Mouse (Mus musculus) macrophage (primary cell): Measurements from ENCODE around the gene Smad3. TPM values are rescaled to one million over a fixed set of nuclear protein-coding genes. Genes with fewer than 3 reads are reported as not detected.

ENCODE experiments used
- H3K27ac ChIP-seq: fragments of 350-480 bp; formaldehyde crosslinking; 2 replicates; pipeline ENCODE4 v1.9.0; 2021
- H3K36me3 ChIP-seq: fragments of 350-480 bp; formaldehyde crosslinking; 2 replicates; pipeline ENCODE4 v1.9.0; 2021; ENCODE audit errors: inconsistent target
- H3K4me3 ChIP-seq: fragments of 350-480 bp; formaldehyde crosslinking; 2 replicates; pipeline ENCODE4 v1.9.0; 2021; ENCODE audit errors: inconsistent target
- H3K79me2 ChIP-seq: fragments of 350-480 bp; formaldehyde crosslinking; 2 replicates; pipeline ENCODE4 v1.9.0; 2021; ENCODE audit errors: inconsistent target
- WGBS: methylation state at CpG from one replicate; pipeline ENCODE4 v1.1.7; 2026; ENCODE audit warnings: inconsistent platforms; ENCODE audit not compliant: missing documents; 5-methylcytosine and 5-hydroxymethylcytosine counted together
- polyA plus RNA-seq: library from polyadenylated mRNA; stranded (reverse); fragments of 250-400 nt; gene quantifications from 3 replicates; pipeline ENCODE4 v1.2.4, GENCODE M21; 2018; ENCODE audit warnings: inconsistent platforms

Smad3 gene
- polyA plus RNA-seq, 1 experiment from 2014 or later = 14.5 TPM

- Histone ChIP-seq H3K79me2 (no peaks in the 10 kb centered on the region), H3K4me3 (no peak overlapping the region), H3K27ac (no peak overlapping the region), H3K36me3 (0 out of 2 replicates have a peak, but pooled peaks cover 4% of the 10 kb centered on the region)
- WGBS = 100% methylated on average over 1 of the region's 1 CpGs
These were observed 89.2 kb downstream of the Smad3 start for GRCm38 (mm10) chr9:63668621-63669020.

- no peaks in the 10 kb centered on the region for H3K79me2 ChIP-seq
- H3K36me3 ChIP-seq = 0 out of 2 replicates have a peak, but pooled peaks cover 4% of the 10 kb centered on the region
- H3K4me3 ChIP-seq = no peak overlapping the region
- H3K27ac ChIP-seq = no peak overlapping the region
- WGBS = 94% methylated on average over 8 of the region's 8 CpGs
These were observed 90.4 kb downstream of the Smad3 start for GRCm38 (mm10) chr9:63667373-63667724.

GRCm38 (mm10) chr9:63666612-63667372 lies 91.0 kb downstream of the Smad3 start:
- no peak overlapping the region for H3K4me3 ChIP-seq
- WGBS = 95% methylated on average over 18 of the region's 18 CpGs
- 0 out of 2 replicates have a peak, but pooled peaks cover 4% of the 10 kb centered on the region for H3K36me3 ChIP-seq
- no peak overlapping the region for H3K27ac ChIP-seq
- H3K79me2 ChIP-seq = no peaks in the 10 kb centered on the region

- 88% methylated on average over 13 of the region's 13 CpGs for WGBS
- Histone ChIP-seq H3K79me2 (no peaks in the 10 kb centered on the region), H3K27ac (no peak overlapping the region), H3K4me3 (no peak overlapping the region), H3K36me3 (0 out of 2 replicates have a peak, but pooled peaks cover 4% of the 10 kb centered on the region)
These were observed 92.8 kb downstream of the Smad3 start for GRCm38 (mm10) chr9:63664792-63665646.

GRCm38 (mm10) chr9:63664300-63664745 lies 93.5 kb downstream of the Smad3 start:
- H3K36me3 ChIP-seq = 0 out of 2 replicates have a peak, but pooled peaks cover 4% of the 10 kb centered on the region
- H3K79me2 ChIP-seq = no peaks in the 10 kb centered on the region
- no peak overlapping the region for H3K4me3 ChIP-seq
- 81% methylated on average over 2 of the region's 2 CpGs for WGBS
- H3K27ac ChIP-seq = no peak overlapping the region

- whole genome bisulfite sequencing = 97% methylated on average over 10 of the region's 10 CpGs
- Histone ChIP-seq H3K79me2 (no peaks in the 10 kb centered on the region), H3K27ac (no peak overlapping the region), H3K4me3 (no peak overlapping the region), H3K36me3 (0 out of 2 replicates have a peak, but pooled peaks cover 4% of the 10 kb centered on the region)
These were observed 94.6 kb downstream of the Smad3 start for GRCm38 (mm10) chr9:63663222-63663621.

GRCm38 (mm10) chr9:63662759-63663158 lies 95.0 kb downstream of the Smad3 start:
- 0 out of 2 replicates have a peak, but pooled peaks cover 4% of the 10 kb centered on the region for H3K36me3 ChIP-seq
- WGBS = 98% methylated on average over 7 of the region's 7 CpGs

GRCm38 (mm10) chr9:63660691-63661090 lies 97.1 kb downstream of the Smad3 start:
- Histone ChIP-seq H3K79me2 (no peaks in the 10 kb centered on the region), H3K36me3 (no peaks in the 10 kb centered on the region), H3K4me3 (no peak overlapping the region), H3K27ac (no peak overlapping the region)
- WGBS = 100% methylated on average over 3 of the region's 3 CpGs

More at GRCm38 (mm10) chr9:63662759-63663158, 95.0 kb downstream of the Smad3 start:
- no peak overlapping the region for H3K27ac ChIP-seq
- no peaks in the 10 kb centered on the region for H3K79me2 ChIP-seq
- no peak overlapping the region for H3K4me3 ChIP-seq

GRCm38 (mm10) chr9:63660061-63660460 lies 97.7 kb downstream of the Smad3 start:
- Histone ChIP-seq H3K36me3 (no peaks in the 10 kb centered on the region), H3K4me3 (no peak overlapping the region), H3K27ac (no peak overlapping the region), H3K79me2 (no peaks in the 10 kb centered on the region)
- 89% methylated on average over 4 of the region's 4 CpGs for WGBS

GRCm38 (mm10) chr9:63658970-63659371 lies 98.8 kb downstream of the Smad3 start:
- Histone ChIP-seq H3K27ac (no peak overlapping the region), H3K36me3 (no peaks in the 10 kb centered on the region), H3K79me2 (no peaks in the 10 kb centered on the region), H3K4me3 (no peak overlapping the region)
- WGBS = 96% methylated on average over 5 of the region's 5 CpGs

- H3K4me3 ChIP-seq = no peak overlapping the region
These were observed 99.4 kb downstream of the Smad3 start for GRCm38 (mm10) chr9:63658436-63658835.

GRCm38 (mm10) chr9:63657167-63657566 lies 100.6 kb downstream of the Smad3 start:
- Histone ChIP-seq H3K4me3 (no peak overlapping the region), H3K79me2 (no peaks in the 10 kb centered on the region), H3K36me3 (peaks cover 8% of the 10 kb centered on the region; the same call in 1 of the 2 replicates), H3K27ac (no peak overlapping the region)
- 96% methylated on average over 3 of the region's 4 CpGs for WGBS

More at GRCm38 (mm10) chr9:63658436-63658835, 99.4 kb downstream of the Smad3 start:
- WGBS = 90% methylated on average over 8 of the region's 9 CpGs
- Histone ChIP-seq H3K36me3 (no peaks in the 10 kb centered on the region), H3K79me2 (no peaks in the 10 kb centered on the region), H3K27ac (no peak overlapping the region)

GRCm38 (mm10) chr9:63655092-63655491 lies 102.7 kb downstream of the Smad3 start:
- H3K36me3 ChIP-seq = peaks cover 14% of the 10 kb centered on the region; the same call in 1 of the 2 replicates
- WGBS = 100% methylated on average over 1 of the region's 1 CpGs
- no peak overlapping the region for H3K27ac ChIP-seq

GRCm38 (mm10) chr9:63654575-63654974 lies 103.2 kb downstream of the Smad3 start:
- Histone ChIP-seq H3K79me2 (no peaks in the 10 kb centered on the region), H3K4me3 (no peak overlapping the region), H3K27ac (no peak overlapping the region), H3K36me3 (peaks cover 18% of the 10 kb centered on the region; the same call in 1 of the 2 replicates)
- 90% methylated on average over 8 of the region's 8 CpGs for WGBS

More at GRCm38 (mm10) chr9:63655092-63655491, 102.7 kb downstream of the Smad3 start:
- Histone ChIP-seq H3K79me2 (no peaks in the 10 kb centered on the region), H3K4me3 (no peak overlapping the region)
